Mouse (Mus musculus) testis, adult 2 months (tissue): ENCODE results near the gene Chuk.

Source experiments
- CTCF ChIP-seq: fragments of 200-500 bp; IDR thresholded peaks from 2 replicates; pipeline ENCODE4 v1.5.1; 2012; ENCODE audit warnings: low read depth, mild to moderate bottlenecking, inconsistent platforms, low read length, moderate library complexity; ENCODE audit not compliant: control insufficient read depth, insufficient read depth, insufficient replicate concordance
- POLR2A ChIP-seq: fragments of 200-500 bp; IDR thresholded peaks from 2 replicates; pipeline ENCODE4 v1.6.1; 2012; ENCODE audit warnings: low read depth, mild to moderate bottlenecking, inconsistent platforms, low read length, moderate library complexity; ENCODE audit not compliant: control insufficient read depth

- TF ChIP-seq POLR2A: no peak
- TF ChIP-seq CTCF: no peak
Measured at GRCm38 (mm10) chr19:44080023-44080422, 27.3 kb downstream of the Chuk start.
